Mouse (Mus musculus) forebrain, embryonic 11.5 days (tissue): Measurements from ENCODE around the gene Chsy1. TPM values are rescaled to one million over a fixed set of nuclear protein-coding genes. Genes with fewer than 3 reads are reported as not detected.

Experiments
- ATAC-seq: fragments of 200-750 bp; cut with Nextera tagmentation; replicated peaks from 2 replicates; pipeline ENCODE4 v1.8.0; 2017; ENCODE audit warnings: moderate TSS enrichment; ENCODE audit not compliant: low FRiP score
- DNase-seq: peaks from one replicate; pipeline ENCODE4 v3.0.0-alpha.2; 2017; ENCODE audit warnings: low spot score
- H3K27ac ChIP-seq: fragments of 300-500 bp; sonication (generic); 2 replicates; pipeline ENCODE4 v1.5.1; 2014; ENCODE audit warnings: low read depth, low read length
- H3K27me3 ChIP-seq: fragments of 300-500 bp; sonication (generic); 2 replicates; pipeline ENCODE4 v1.6.1; 2014; ENCODE audit warnings: mild to moderate bottlenecking, low read length, mixed read lengths; ENCODE audit not compliant: control insufficient read depth, insufficient read depth
- H3K36me3 ChIP-seq: fragments of 300-500 bp; sonication (generic); 2 replicates; pipeline ENCODE4 v1.6.1; 2014; ENCODE audit warnings: mild to moderate bottlenecking, low read length, moderate library complexity, mixed read lengths; ENCODE audit not compliant: control insufficient read depth, insufficient read depth
- H3K4me1 ChIP-seq: fragments of 300-500 bp; sonication (generic); replicated peaks from 2 replicates; pipeline ENCODE4 v1.6.1; 2014; ENCODE audit warnings: low read length, mixed read lengths; ENCODE audit not compliant: control insufficient read depth, insufficient read depth
- H3K4me2 ChIP-seq: fragments of 300-500 bp; sonication (generic); 2 replicates; pipeline ENCODE4 v1.6.1; 2014; ENCODE audit warnings: low read depth, mild to moderate bottlenecking, low read length, moderate library complexity, mixed read lengths; ENCODE audit not compliant: severe bottlenecking
- H3K4me3 ChIP-seq: fragments of 300-500 bp; sonication (generic); 2 replicates; pipeline ENCODE4 v1.5.1; 2014; ENCODE audit warnings: low read depth, low read length
- H3K9ac ChIP-seq: fragments of 300-500 bp; sonication (generic); 2 replicates; pipeline ENCODE4 v1.6.1; 2014; ENCODE audit warnings: low read length
- H3K9me3 ChIP-seq: fragments of 300-500 bp; sonication (generic); 2 replicates; pipeline ENCODE4 v1.6.1; 2016; ENCODE audit warnings: low read length, mixed read lengths; ENCODE audit not compliant: control insufficient read depth
- WGBS: fragments of 180-500 bp; shearing (Covaris S2); extraction: QIAGEN DNeasy Blood & Tissue Kit; methylation state at CpG from one replicate; pipeline ENCODE4 v1.1.7; 2014; 5-methylcytosine and 5-hydroxymethylcytosine counted together
- polyA plus RNA-seq: library from polyadenylated mRNA; unstranded; fragments of >200 nt; fragmentation: Nextera tagmentation; extraction: Ambion mirVana; gene quantifications from 2 replicates; pipeline ENCODE4 v1.2.1, GENCODE M21; 2014

The Chsy1 gene
- polyA plus RNA-seq, 1 experiment from 2014 or later, result 17.7 TPM

DNA sequence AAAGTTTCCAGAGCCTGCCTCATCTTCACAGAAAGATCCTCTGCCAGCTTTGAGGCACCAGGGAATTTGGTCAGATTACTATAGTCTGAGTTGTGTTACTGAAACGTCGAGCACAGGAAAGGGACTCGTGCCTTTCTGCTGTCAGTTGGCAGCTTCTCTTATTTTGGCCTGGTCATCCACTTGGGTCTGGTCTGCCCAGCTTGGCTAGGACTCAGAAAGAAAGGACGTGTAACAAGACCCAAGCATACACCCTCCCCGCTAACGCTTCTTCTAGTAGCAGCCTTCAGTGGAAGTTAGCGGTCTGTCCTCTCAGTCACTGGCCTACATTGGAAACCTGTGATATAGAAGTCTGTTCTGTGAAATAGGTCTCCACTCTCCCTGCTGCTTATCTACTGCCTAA is 24.8 kb upstream of the Chsy1 start:
- peaks cover 13% of the 10 kb centered on the region; the same call in 1 of the 2 replicates for H3K36me3 ChIP-seq
- H3K27ac ChIP-seq, result no peak overlapping the region

DNA sequence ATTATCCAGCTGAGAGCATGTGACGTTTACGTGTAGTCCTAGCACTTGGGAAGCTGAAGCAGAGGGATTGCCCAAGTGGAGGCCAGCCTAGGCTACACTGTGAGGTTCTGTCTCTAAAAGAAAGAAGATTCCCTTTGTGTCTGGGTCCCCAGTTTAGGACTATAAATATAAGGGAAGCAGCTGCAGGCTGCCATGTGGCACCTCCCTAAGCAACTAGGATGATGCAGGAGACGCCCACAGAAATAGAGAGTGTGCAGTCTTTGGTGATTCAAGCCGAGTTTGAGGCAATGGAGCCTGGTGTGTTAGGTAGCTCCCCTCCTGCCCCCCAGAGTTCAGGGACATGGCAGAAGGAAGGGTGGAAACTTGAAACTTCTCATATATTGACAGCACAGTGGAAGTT is 21.7 kb upstream of the Chsy1 start:
- no peak for DNase-seq
- WGBS, result 93% methylated on average over 4 of the region's 4 CpGs
- no peak for ATAC-seq

More for the DNA sequence above, 24.8 kb upstream of the Chsy1 start:
- DNase-seq, result no peak
- no peak for ATAC-seq
- no peaks in the 10 kb centered on the region for H3K9me3 ChIP-seq
- no peaks in the 10 kb centered on the region for H3K4me1 ChIP-seq
- H3K27me3 ChIP-seq, result no peaks in the 10 kb centered on the region
- H3K4me2 ChIP-seq, result no peak overlapping the region
- WGBS, result 91% methylated on average over 7 of the region's 7 CpGs
- H3K9ac ChIP-seq, result no peak overlapping the region
- H3K4me3 ChIP-seq, result no peak overlapping the region

DNA sequence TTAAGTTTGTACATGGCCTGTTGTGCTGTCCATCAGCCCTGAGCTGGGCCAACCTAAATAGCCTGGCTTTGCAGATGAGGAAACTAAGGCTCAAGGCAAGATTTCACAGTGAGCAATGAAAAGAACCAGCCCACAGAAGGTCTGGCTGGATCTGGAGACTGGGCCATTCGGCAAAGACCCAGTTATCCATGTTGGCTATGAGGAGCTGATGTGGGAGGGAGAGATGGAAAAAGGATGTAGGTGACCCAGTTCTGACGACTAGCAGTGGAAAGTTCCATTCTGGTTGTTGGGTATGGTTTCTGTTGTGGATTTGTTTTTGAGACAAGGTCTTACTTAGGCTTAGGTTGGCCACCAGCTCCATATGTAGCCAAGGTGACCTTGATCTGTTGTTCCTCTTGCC is 21.2 kb upstream of the Chsy1 start:
- H3K36me3 ChIP-seq, result peaks cover 13% of the 10 kb centered on the region; the same call in 1 of the 2 replicates
- no peak for ATAC-seq
- no peaks in the 10 kb centered on the region for H3K9me3 ChIP-seq
- H3K9ac ChIP-seq, result no peak overlapping the region
- H3K27me3 ChIP-seq, result no peaks in the 10 kb centered on the region
- no peaks in the 10 kb centered on the region for H3K4me1 ChIP-seq
- no peak for DNase-seq
- H3K27ac ChIP-seq, result no peak overlapping the region
- whole genome bisulfite sequencing, result 90% methylated on average over 2 of the region's 2 CpGs
- no peak overlapping the region for H3K4me3 ChIP-seq
- no peak overlapping the region for H3K4me2 ChIP-seq

More for the DNA sequence above, 21.7 kb upstream of the Chsy1 start:
- no peaks in the 10 kb centered on the region for H3K4me1 ChIP-seq
- no peak overlapping the region for H3K4me3 ChIP-seq
- no peak overlapping the region for H3K4me2 ChIP-seq
- no peak overlapping the region for H3K9ac ChIP-seq
- H3K9me3 ChIP-seq, result no peaks in the 10 kb centered on the region
- peaks cover 13% of the 10 kb centered on the region; the same call in 1 of the 2 replicates for H3K36me3 ChIP-seq
- H3K27me3 ChIP-seq, result no peaks in the 10 kb centered on the region
- no peak overlapping the region for H3K27ac ChIP-seq

DNA sequence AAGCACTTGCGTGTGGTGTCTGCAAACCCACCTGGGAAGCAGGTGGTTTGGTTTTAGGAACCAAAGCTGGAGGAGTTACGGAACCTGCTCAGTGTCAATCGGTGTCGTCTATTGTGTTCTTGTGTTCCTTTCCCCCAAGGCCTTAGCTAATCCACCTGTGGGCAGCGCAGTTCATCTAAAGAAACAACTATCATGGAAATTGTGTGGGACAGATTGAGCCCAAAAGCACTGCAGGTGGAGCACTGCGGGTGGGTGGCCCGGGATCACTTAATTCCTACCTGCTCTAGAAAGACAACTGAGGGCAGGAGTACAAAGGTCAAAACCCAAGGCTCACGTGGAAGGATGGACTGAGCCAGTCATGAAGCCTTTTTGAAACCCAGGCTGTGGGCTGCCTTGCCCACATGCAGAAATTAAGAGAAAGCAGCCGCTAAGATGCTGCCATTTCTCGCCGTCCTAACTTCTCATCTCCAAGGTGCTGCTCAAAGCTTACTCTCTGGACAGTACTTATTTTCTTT is 18.6 kb upstream of the Chsy1 start:
- no peak for ATAC-seq
- WGBS, result 78% methylated on average over 11 of the region's 11 CpGs
- no peak overlapping the region for H3K9ac ChIP-seq

DNA sequence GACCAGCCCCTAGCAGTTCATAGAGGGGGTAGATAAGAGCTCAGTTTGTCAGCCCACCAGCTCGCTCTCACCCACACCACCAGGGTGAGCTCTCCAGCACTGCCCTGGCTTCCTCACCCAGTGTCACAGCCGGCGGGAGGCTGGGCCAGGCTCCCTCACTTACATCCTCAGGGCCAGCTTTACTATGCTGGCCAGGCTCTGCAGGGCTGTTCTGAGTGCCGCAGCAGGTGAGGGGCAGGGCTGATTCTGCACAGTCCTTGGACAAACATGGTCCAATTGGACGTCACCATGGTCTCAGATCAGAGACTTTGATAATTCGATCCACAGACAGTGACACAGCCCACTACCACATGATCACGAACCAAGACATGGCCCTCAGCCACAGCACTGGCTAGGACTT is 17.8 kb upstream of the Chsy1 start:
- H3K36me3 ChIP-seq, result peaks cover 13% of the 10 kb centered on the region; the same call in 1 of the 2 replicates
- H3K4me1 ChIP-seq, result no peaks in the 10 kb centered on the region
- no peaks in the 10 kb centered on the region for H3K9me3 ChIP-seq
- DNase-seq, result no peak
- ATAC-seq, result no peak
- 92% methylated on average over 7 of the region's 7 CpGs for WGBS
- H3K4me3 ChIP-seq, result no peak overlapping the region
- no peak overlapping the region for H3K9ac ChIP-seq
- H3K27me3 ChIP-seq, result no peaks in the 10 kb centered on the region
- no peak overlapping the region for H3K4me2 ChIP-seq
- H3K27ac ChIP-seq, result no peak overlapping the region

More for the DNA sequence above, 18.6 kb upstream of the Chsy1 start:
- Histone ChIP-seq H3K27me3 (no peaks in the 10 kb centered on the region), H3K36me3 (peaks cover 13% of the 10 kb centered on the region; the same call in 1 of the 2 replicates), H3K27ac (no peak overlapping the region), H3K4me2 (no peak overlapping the region), H3K4me3 (no peak overlapping the region), H3K4me1 (no peaks in the 10 kb centered on the region), H3K9me3 (no peaks in the 10 kb centered on the region)
- DNase-seq, result no peak

DNA sequence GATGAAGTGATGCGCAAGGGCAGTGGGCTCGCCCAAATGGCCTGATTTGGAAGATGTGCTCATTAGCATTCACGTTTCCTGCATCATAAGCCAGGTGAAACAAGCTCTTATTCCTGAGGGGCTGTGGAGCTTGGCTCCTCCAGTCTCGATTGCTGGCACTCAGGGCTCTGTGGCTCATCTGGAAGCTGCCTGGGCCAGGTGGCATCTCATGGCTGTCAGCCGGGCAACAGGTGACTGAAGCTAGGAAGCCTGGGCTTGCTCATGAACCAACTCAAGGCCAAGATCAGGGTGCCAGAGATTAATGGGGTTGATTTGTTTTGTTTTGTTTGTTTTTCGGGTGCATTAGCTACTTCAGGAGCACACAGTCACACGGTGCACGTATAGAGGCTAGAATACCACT is 16.7 kb upstream of the Chsy1 start:
- no peak overlapping the region for H3K9ac ChIP-seq
- H3K27me3 ChIP-seq, result no peaks in the 10 kb centered on the region
- H3K9me3 ChIP-seq, result no peaks in the 10 kb centered on the region
- peaks cover 11% of the 10 kb centered on the region; the same call in 1 of the 2 replicates for H3K36me3 ChIP-seq
- DNase-seq (no peak), ATAC-seq (no peak)
- H3K27ac ChIP-seq, result no peak overlapping the region
- H3K4me2 ChIP-seq, result no peak overlapping the region
- WGBS, result 92% methylated on average over 8 of the region's 8 CpGs
- H3K4me3 ChIP-seq, result no peak overlapping the region
- no peaks in the 10 kb centered on the region for H3K4me1 ChIP-seq

DNA sequence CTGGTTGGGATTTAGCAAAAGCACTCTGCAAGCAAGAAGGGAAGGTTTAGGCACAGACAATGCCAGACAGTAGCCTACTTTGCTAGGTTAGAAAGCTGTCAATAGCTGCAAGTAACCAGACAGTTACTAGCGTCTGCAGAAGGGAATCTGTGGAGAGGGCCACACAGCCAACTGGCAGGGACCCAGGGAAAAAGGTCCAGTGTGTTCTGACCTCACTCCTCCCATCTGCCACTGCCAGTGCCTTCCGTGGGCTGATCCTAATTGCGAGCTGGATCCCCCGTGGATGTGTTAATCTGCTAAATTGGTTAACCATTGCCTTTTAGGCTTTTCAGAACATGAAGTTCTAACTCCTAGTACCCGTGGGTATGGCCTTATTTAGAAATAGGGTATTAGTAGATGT is 15.2 kb upstream of the Chsy1 start:
- H3K36me3 ChIP-seq, result peaks cover 2% of the 10 kb centered on the region; the same call in 1 of the 2 replicates
- ATAC-seq (no peak), DNase-seq (no peak)
- H3K27ac ChIP-seq, result no peak overlapping the region
- 77% methylated on average over 5 of the region's 5 CpGs for WGBS
- H3K4me3 ChIP-seq, result no peak overlapping the region
- no peak overlapping the region for H3K4me2 ChIP-seq
- H3K9me3 ChIP-seq, result no peaks in the 10 kb centered on the region
- H3K27me3 ChIP-seq, result no peaks in the 10 kb centered on the region; the same call in 1 of the 2 replicates
- no peak overlapping the region for H3K9ac ChIP-seq
- no peaks in the 10 kb centered on the region for H3K4me1 ChIP-seq

DNA sequence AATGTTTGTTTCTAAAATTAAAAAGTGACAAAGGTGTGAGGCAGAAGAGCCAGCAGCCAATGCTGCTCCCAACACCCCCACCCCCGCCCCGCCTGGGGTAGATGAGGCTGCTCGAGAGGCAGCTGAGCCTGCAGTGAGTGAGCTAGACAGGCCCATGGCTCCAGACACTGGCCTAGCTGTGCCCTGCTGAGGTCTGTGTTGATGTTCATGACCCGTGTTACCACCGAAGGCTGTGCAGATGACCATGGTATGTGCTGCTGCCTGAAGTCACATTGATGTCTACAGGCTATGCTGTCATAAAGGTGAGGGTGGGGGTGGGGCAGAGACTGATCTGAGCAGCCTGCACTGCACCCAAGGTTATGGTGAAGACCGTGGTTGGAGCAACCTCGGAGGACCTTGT is 10.5 kb upstream of the Chsy1 start:
- no peaks in the 10 kb centered on the region for H3K36me3 ChIP-seq
- DNase-seq, result no peak
- H3K4me1 ChIP-seq, result no peaks in the 10 kb centered on the region
- H3K4me3 ChIP-seq, result no peak overlapping the region
- H3K27ac ChIP-seq, result no peak overlapping the region
- ATAC-seq, result no peak
- no peak overlapping the region for H3K4me2 ChIP-seq
- H3K9ac ChIP-seq, result no peak overlapping the region
- H3K9me3 ChIP-seq, result no peaks in the 10 kb centered on the region
- WGBS, result 86% methylated on average over 7 of the region's 7 CpGs
- no peaks in the 10 kb centered on the region; the same call in 1 of the 2 replicates for H3K27me3 ChIP-seq

DNA sequence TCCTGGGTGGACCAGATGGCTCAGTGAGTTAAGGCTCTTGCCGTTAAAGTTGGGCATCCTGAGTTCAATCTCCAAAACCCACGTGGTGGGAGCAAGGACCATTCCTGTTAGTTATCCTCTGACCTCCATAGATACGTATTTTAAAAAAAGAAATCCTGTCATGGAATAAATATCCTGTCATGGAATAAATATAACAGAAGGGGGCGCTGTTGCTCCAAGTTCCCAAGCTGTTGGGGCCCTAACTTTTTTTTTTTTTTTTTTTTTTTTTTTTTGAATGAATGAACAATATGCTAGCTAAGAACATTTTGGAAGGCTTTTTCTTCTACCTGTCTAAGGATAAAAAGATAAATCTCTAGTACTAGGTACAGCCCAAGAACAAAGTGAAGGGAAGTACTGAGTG is 7.4 kb upstream of the Chsy1 start:
- Histone ChIP-seq H3K9ac (no peak overlapping the region), H3K36me3 (no peaks in the 10 kb centered on the region), H3K4me2 (no peak overlapping the region), H3K9me3 (no peaks in the 10 kb centered on the region), H3K27ac (no peak overlapping the region), H3K4me3 (no peak overlapping the region), H3K4me1 (no peaks in the 10 kb centered on the region), H3K27me3 (no peaks in the 10 kb centered on the region; the same call in 1 of the 2 replicates)
- WGBS, result 6% methylated on average over 4 of the region's 4 CpGs
- ATAC-seq (no peak), DNase-seq (no peak)
